In genomic region chr6:93232636-93233035, GRCm38 (mm10) we compare ENCODE assay signal across 13 mouse cellular contexts.
A peak's percentile ranks its signal among the peaks of the same experiment; 100 is the strongest.
DNase-seq lines count a peak whose midpoint lies in the region; ATAC-seq and TF ChIP-seq lines count a peak whose summit lies in the region.
"Had no signal": no experiment of that assay in that cellular context is flagged by ENCODE, and none has a peak within 500 bp of the region (broad histone marks: within the 10 kb centered on the region; RNA-seq: fewer than 3 reads in every experiment).

No protein-coding gene starts in this region.

- no peaks in the 10 kb centered on the region for H3K9me3 ChIP-seq in forebrain, embryonic 16.5 days (ENCODE audit: control insufficient read depth, low read length)
- H3K9me3 ChIP-seq in forebrain, embryonic 11.5 days (ENCODE audit: control insufficient read depth, low read length), result no peaks in the 10 kb centered on the region
- H3K9me3 ChIP-seq in midbrain, postnatal 0 days (ENCODE audit: low read length), result no peaks in the 10 kb centered on the region
- no peaks in the 10 kb centered on the region for H3K9me3 ChIP-seq in midbrain, embryonic 11.5 days (ENCODE audit: control insufficient read depth, low read length)
- no peaks in the 10 kb centered on the region for H3K9me3 ChIP-seq in intestine, embryonic 16.5 days (ENCODE audit: control insufficient read depth, low read length)
- H3K9me3 ChIP-seq: liver, embryonic 13.5 days had no signal

- no peak overlapping the region for H3K4me3 ChIP-seq in forebrain, embryonic 16.5 days (replicated peaks; ENCODE audit: low read length)
- H3K4me3 ChIP-seq in forebrain, embryonic 11.5 days (ENCODE audit: low read depth, low read length), result no peak overlapping the region
- H3K4me3 ChIP-seq in midbrain, postnatal 0 days (ENCODE audit: low read depth, low read length), result no peak overlapping the region
- H3K4me3 ChIP-seq in midbrain, embryonic 11.5 days (ENCODE audit: low read depth, low read length), result no peak overlapping the region
- no peak overlapping the region for H3K4me3 ChIP-seq in intestine, embryonic 16.5 days (ENCODE audit: low read length)
- H3K4me3 ChIP-seq: erythroblast, embryonic 14.5 days; liver, embryonic 13.5 days had no signal

- H3K9ac ChIP-seq in forebrain, embryonic 16.5 days (replicated peaks; ENCODE audit: low read depth, low read length), result no peak overlapping the region
- H3K9ac ChIP-seq in forebrain, embryonic 11.5 days (ENCODE audit: low read length), result no peak overlapping the region
- H3K9ac ChIP-seq in midbrain, postnatal 0 days (replicated peaks; ENCODE audit: low read length, poor library complexity, severe bottlenecking), result no peak overlapping the region
- no peak overlapping the region for H3K9ac ChIP-seq in midbrain, embryonic 11.5 days (ENCODE audit: low read length)
- no peak overlapping the region for H3K9ac ChIP-seq in intestine, embryonic 16.5 days (ENCODE audit: low read depth, low read length)
- H3K9ac ChIP-seq: liver, embryonic 13.5 days had no signal

- WGBS in forebrain, embryonic 16.5 days, result 47% methylated on average over 9 of the region's 9 CpGs
- 86% methylated on average over 9 of the region's 9 CpGs for WGBS in forebrain, embryonic 11.5 days
- 75% methylated on average over 9 of the region's 9 CpGs for WGBS in midbrain, postnatal 0 days
- WGBS in midbrain, embryonic 11.5 days, result 83% methylated on average over 9 of the region's 9 CpGs
- WGBS in intestine, embryonic 16.5 days, result 75% methylated on average over 9 of the region's 9 CpGs

- no peaks in the 10 kb centered on the region for H3K36me3 ChIP-seq in forebrain, embryonic 16.5 days (ENCODE audit: control insufficient read depth, insufficient read depth)
- H3K36me3 ChIP-seq in forebrain, embryonic 11.5 days (ENCODE audit: control insufficient read depth, insufficient read depth, low read length), result no peaks in the 10 kb centered on the region
- no peaks in the 10 kb centered on the region for H3K36me3 ChIP-seq in midbrain, postnatal 0 days (ENCODE audit: insufficient read depth, low read length)
- H3K36me3 ChIP-seq in midbrain, embryonic 11.5 days (ENCODE audit: control insufficient read depth, insufficient read depth, low read length), result no peaks in the 10 kb centered on the region
- no peaks in the 10 kb centered on the region for H3K36me3 ChIP-seq in intestine, embryonic 16.5 days (ENCODE audit: control insufficient read depth, insufficient read depth, low read length)
- H3K36me3 ChIP-seq: liver, embryonic 13.5 days had no signal

- no peak overlapping the region for H3K27ac ChIP-seq in forebrain, embryonic 16.5 days (ENCODE audit: low read length)
- H3K27ac ChIP-seq in forebrain, embryonic 11.5 days (ENCODE audit: low read depth, low read length), result no peak overlapping the region
- no peak overlapping the region for H3K27ac ChIP-seq in midbrain, postnatal 0 days (ENCODE audit: low read depth, low read length)
- H3K27ac ChIP-seq in midbrain, embryonic 11.5 days (ENCODE audit: low read depth, low read length), result no peak overlapping the region
- H3K27ac ChIP-seq in intestine, embryonic 16.5 days (ENCODE audit: low read length), result no peak overlapping the region
- H3K27ac ChIP-seq: liver, embryonic 13.5 days had no signal

- no peaks in the 10 kb centered on the region for H3K27me3 ChIP-seq in forebrain, embryonic 16.5 days (replicated peaks; ENCODE audit: control insufficient read depth, insufficient read depth, low read length)
- H3K27me3 ChIP-seq in forebrain, embryonic 11.5 days (ENCODE audit: control insufficient read depth, insufficient read depth, low read length), result no peaks in the 10 kb centered on the region
- H3K27me3 ChIP-seq in midbrain, postnatal 0 days (ENCODE audit: insufficient read depth, low read length), result no peaks in the 10 kb centered on the region
- no peaks in the 10 kb centered on the region for H3K27me3 ChIP-seq in midbrain, embryonic 11.5 days (ENCODE audit: control insufficient read depth, insufficient read depth, low read length)
- no peaks in the 10 kb centered on the region for H3K27me3 ChIP-seq in intestine, embryonic 16.5 days (replicated peaks; ENCODE audit: control insufficient read depth, insufficient read depth, low read length)
- H3K27me3 ChIP-seq: liver, embryonic 13.5 days had no signal

- H3K4me2 ChIP-seq in forebrain, embryonic 16.5 days (ENCODE audit: low read length), result no peak overlapping the region
- H3K4me2 ChIP-seq in forebrain, embryonic 11.5 days (ENCODE audit: low read depth, low read length, severe bottlenecking), result no peak overlapping the region
- no peak overlapping the region for H3K4me2 ChIP-seq in midbrain, postnatal 0 days (ENCODE audit: low read depth, low read length, poor library complexity, severe bottlenecking)
- H3K4me2 ChIP-seq in midbrain, embryonic 11.5 days, result no peak overlapping the region
- H3K4me2 ChIP-seq in intestine, embryonic 16.5 days (ENCODE audit: low read depth, low read length), result no peak overlapping the region
- H3K4me2 ChIP-seq: liver, embryonic 13.5 days had no signal

- intact Hi-C loops in heart, postnatal 14 days (cut with DNase I), result loop anchor here (5.0 kb wide), 2 partner anchors 50 to 80 kb away; no protein-coding TSS in a partner anchor

- no peaks in the 10 kb centered on the region for H3K4me1 ChIP-seq in forebrain, embryonic 16.5 days (replicated peaks; ENCODE audit: control insufficient read depth, insufficient read depth, low read length)
- H3K4me1 ChIP-seq in forebrain, embryonic 11.5 days (replicated peaks; ENCODE audit: control insufficient read depth, insufficient read depth, low read length), result no peaks in the 10 kb centered on the region
- no peaks in the 10 kb centered on the region for H3K4me1 ChIP-seq in midbrain, postnatal 0 days (ENCODE audit: insufficient read depth, low read length)
- H3K4me1 ChIP-seq in midbrain, embryonic 11.5 days (ENCODE audit: control insufficient read depth, insufficient read depth, low read length), result no peaks in the 10 kb centered on the region
- no peaks in the 10 kb centered on the region for H3K4me1 ChIP-seq in intestine, embryonic 16.5 days (ENCODE audit: control insufficient read depth, insufficient read depth, low read length)
- H3K4me1 ChIP-seq: liver, embryonic 13.5 days had no signal

- ATAC-seq in forebrain, embryonic 16.5 days, result peak; percentile 54; the same call in 1 of the 2 replicates
- ATAC-seq in forebrain, embryonic 11.5 days (replicated peaks; ENCODE audit: low FRiP score), result no peak
- no peak for ATAC-seq in midbrain, postnatal 0 days (ENCODE audit: low FRiP score)
- no peak for ATAC-seq in midbrain, embryonic 11.5 days (ENCODE audit: low FRiP score)
- no peak for ATAC-seq in intestine, embryonic 16.5 days

- TF ChIP-seq CTCF in midbrain, postnatal 0 days (IDR thresholded peaks at IDR 0.05), result no peak

- no peak for DNase-seq in forebrain, embryonic 11.5 days (ENCODE audit: low spot score)
- peak; percentile 61 for DNase-seq in midbrain, postnatal 0 days (ENCODE audit: low spot score)
- DNase-seq in midbrain, embryonic 11.5 days (ENCODE audit: low spot score, missing footprints), result no peak
- DNase-seq in heart, postnatal 14 days, result peak; percentile 46 to 62
- peak; percentile 44 to 70 for DNase-seq in lung, postnatal 4 days
- DNase-seq in embryo, embryonic 11 days, result no peak
- DNase-seq: adrenal gland, adult 2 months; cerebellum, adult 11-12 months; kidney, adult 9 months; liver, embryonic 13.5 days had no signal

Comparison
In these comparisons a context has a peak if more than half of its experiments do, and no peak if none do; other contexts are left out.
1. DNase-seq: peak in midbrain, postnatal 0 days (single experiment), heart, postnatal 14 days (2 of 2) and lung, postnatal 4 days (2 of 2); none in forebrain, embryonic 11.5 days (single experiment), midbrain, embryonic 11.5 days (single experiment) and embryo, embryonic 11 days (single experiment).